Mouse (Mus musculus) forebrain, embryonic 12.5 days (tissue): ENCODE data around the gene Dnajb2. TPM values are rescaled to one million over a fixed set of nuclear protein-coding genes. Genes with fewer than 3 reads are reported as not detected.

Source experiments
- ATAC-seq: fragments of 200-750 bp; cut with Nextera tagmentation; 2 replicates; pipeline ENCODE4 v1.8.0; 2017; ENCODE audit warnings: moderate TSS enrichment; ENCODE audit not compliant: low FRiP score
- H3K27ac ChIP-seq: fragments of 300-500 bp; sonication (generic); 2 replicates; pipeline ENCODE4 v1.5.1; 2016; ENCODE audit warnings: mild to moderate bottlenecking
- H3K27me3 ChIP-seq: fragments of 300-500 bp; sonication (generic); 2 replicates; pipeline ENCODE4 v1.6.1; 2016; ENCODE audit warnings: mild to moderate bottlenecking
- H3K36me3 ChIP-seq: fragments of 300-500 bp; sonication (generic); replicated peaks from 2 replicates; pipeline ENCODE4 v1.6.1; 2016; ENCODE audit warnings: mild to moderate bottlenecking
- H3K4me1 ChIP-seq: fragments of 300-500 bp; sonication (generic); 2 replicates; pipeline ENCODE4 v1.6.1; 2016
- H3K4me2 ChIP-seq: fragments of 300-500 bp; sonication (generic); 2 replicates; pipeline ENCODE4 v1.6.1; 2016; ENCODE audit warnings: mild to moderate bottlenecking, moderate library complexity
- H3K4me3 ChIP-seq: fragments of 300-500 bp; sonication (generic); replicated peaks from 2 replicates; pipeline ENCODE4 v1.5.1; 2016; ENCODE audit warnings: mild to moderate bottlenecking
- H3K9ac ChIP-seq: fragments of 300-500 bp; sonication (generic); 2 replicates; pipeline ENCODE4 v1.6.1; 2016; ENCODE audit warnings: mild to moderate bottlenecking
- H3K9me3 ChIP-seq: fragments of 300-500 bp; sonication (generic); 2 replicates; pipeline ENCODE4 v1.6.1; 2016
- WGBS: fragments of 180-500 bp; shearing (Covaris S2); methylation state at CpG from one replicate; pipeline ENCODE4 v1.1.7; 2016; 5-methylcytosine and 5-hydroxymethylcytosine counted together
- microRNA-seq: library from miRNA; unstranded; fragments of <30 nt; microRNA quantifications from one replicate; pipeline ENCODE4, GENCODE M21; 2017
- polyA plus RNA-seq: library from polyadenylated mRNA; unstranded; fragments of >200 nt; fragmentation: Nextera tagmentation; extraction: Ambion mirVana; gene quantifications from 2 replicates; pipeline ENCODE4 v1.2.1, GENCODE M21; 2016

Dnajb2 gene
- polyA plus RNA-seq, 1 experiment from 2014 or later: 41.5 TPM

- Histone ChIP-seq H3K9ac (no peak overlapping the region), H3K4me2 (no peak overlapping the region), H3K27me3 (no peaks in the 10 kb centered on the region; the same call in 1 of the 2 replicates), H3K9me3 (no peaks in the 10 kb centered on the region), H3K27ac (no peak overlapping the region), H3K4me1 (peaks cover 29% of the 10 kb centered on the region), H3K36me3 (no peaks in the 10 kb centered on the region), H3K4me3 (no peak overlapping the region)
- ATAC-seq: no peak
- 63% methylated on average over 12 of the region's 12 CpGs for WGBS
These were observed 56.5 kb downstream of the Dnajb2 start for GRCm38 (mm10) chr1:75292476-75293330.

GRCm38 (mm10) chr1:75293331-75293701, 57.1 kb downstream of the Dnajb2 start:
- H3K36me3 ChIP-seq: no peaks in the 10 kb centered on the region
- no peak for ATAC-seq
- H3K4me3 ChIP-seq: no peak overlapping the region
- H3K27me3 ChIP-seq: no peaks in the 10 kb centered on the region
- H3K9ac ChIP-seq: no peak overlapping the region
- H3K27ac ChIP-seq: no peak overlapping the region
- peaks cover 23% of the 10 kb centered on the region for H3K4me1 ChIP-seq
- H3K9me3 ChIP-seq: no peaks in the 10 kb centered on the region
- no peak overlapping the region for H3K4me2 ChIP-seq
- 87% methylated on average over 5 of the region's 5 CpGs for WGBS

- H3K9me3 ChIP-seq: no peaks in the 10 kb centered on the region
- H3K4me3 ChIP-seq: no peak overlapping the region
- peaks cover 13% of the 10 kb centered on the region for H3K4me1 ChIP-seq
- no peak for ATAC-seq
- H3K36me3 ChIP-seq: no peaks in the 10 kb centered on the region
- H3K9ac ChIP-seq: 0 out of 2 replicates have a peak overlapping the region, but pooled peaks have one; percentile 12
- H3K4me2 ChIP-seq: no peak overlapping the region
- H3K27ac ChIP-seq: no peak overlapping the region
- no peaks in the 10 kb centered on the region for H3K27me3 ChIP-seq
- WGBS: 80% methylated on average over 5 of the region's 5 CpGs
These were observed 58.1 kb downstream of the Dnajb2 start for GRCm38 (mm10) chr1:75294294-75294693.

Small RNA genes lying within 50 kb of the gene (microRNA-seq; reads per million reads assigned to microRNA genes)
- not detected for gene Gm27943

Other genes starting within 250 kb of the Dnajb2 start
- gene Nhej1, start 111.2 kb upstream of the Dnajb2 start, polyA plus RNA-seq: 10.1 and 10.9 TPM in 2 replicates
- gene Slc23a3, start 102.5 kb upstream of the Dnajb2 start, polyA plus RNA-seq: not detected in 2 replicates
- gene Cnppd1, start 93.7 kb upstream of the Dnajb2 start, polyA plus RNA-seq: 48.1 and 50.5 TPM in 2 replicates
- gene Retreg2, start 93.6 kb upstream of the Dnajb2 start, polyA plus RNA-seq: 63.5 and 70.6 TPM in 2 replicates
- 30.4 and 32.8 TPM in 2 replicates for gene Zfand2b, start 67.8 kb upstream of the Dnajb2 start, polyA plus RNA-seq
- gene Abcb6, start 56.0 kb upstream of the Dnajb2 start, polyA plus RNA-seq: 30.8 and 36.3 TPM in 2 replicates
- gene Ankzf1, start 44.3 kb upstream of the Dnajb2 start, polyA plus RNA-seq: 21.5 and 23.4 TPM in 2 replicates
- 29.1 and 29.9 TPM in 2 replicates for gene Atg9a, start 44.2 kb upstream of the Dnajb2 start, polyA plus RNA-seq
- gene Glb1l, start 25.6 kb upstream of the Dnajb2 start, polyA plus RNA-seq: 22.6 and 22.7 TPM in 2 replicates
- gene Stk16, start 25.6 kb upstream of the Dnajb2 start, polyA plus RNA-seq: 122 and 132 TPM in 2 replicates
- gene Tuba4a, start 16.5 kb upstream of the Dnajb2 start, polyA plus RNA-seq: 8.1 and 9.1 TPM in 2 replicates
- gene A630095N17Rik, start 4.3 kb upstream of the Dnajb2 start, polyA plus RNA-seq: not detected in 2 replicates
- gene Ptprn, start 28.1 kb downstream of the Dnajb2 start, polyA plus RNA-seq: 6.8 and 7.5 TPM in 2 replicates
- gene Resp18, start 42.0 kb downstream of the Dnajb2 start, polyA plus RNA-seq: 29.2 and 32.8 TPM in 2 replicates
- gene Dnpep, start 81.6 kb downstream of the Dnajb2 start, polyA plus RNA-seq: 137 and 140 TPM in 2 replicates
- gene Des, start 123.9 kb downstream of the Dnajb2 start, polyA plus RNA-seq: 0.74 and 0.78 TPM in 2 replicates
- 10.0 and 11.3 TPM in 2 replicates for gene Speg, start 138.9 kb downstream of the Dnajb2 start, polyA plus RNA-seq
- gene Gmppa, start 199.5 kb downstream of the Dnajb2 start, polyA plus RNA-seq: 54.8 and 55.8 TPM in 2 replicates
- 6.4 and 8.2 TPM in 2 replicates for gene Asic4, start 214.0 kb downstream of the Dnajb2 start, polyA plus RNA-seq
- 21.6 and 25.8 TPM in 2 replicates for gene Chpf, start 242.9 kb downstream of the Dnajb2 start, polyA plus RNA-seq
- 20.8 and 24.1 TPM in 2 replicates for gene Tmem198, start 243.1 kb downstream of the Dnajb2 start, polyA plus RNA-seq